8 mouse cellular contexts compared by ENCODE assay signal in the genomic region with DNA sequence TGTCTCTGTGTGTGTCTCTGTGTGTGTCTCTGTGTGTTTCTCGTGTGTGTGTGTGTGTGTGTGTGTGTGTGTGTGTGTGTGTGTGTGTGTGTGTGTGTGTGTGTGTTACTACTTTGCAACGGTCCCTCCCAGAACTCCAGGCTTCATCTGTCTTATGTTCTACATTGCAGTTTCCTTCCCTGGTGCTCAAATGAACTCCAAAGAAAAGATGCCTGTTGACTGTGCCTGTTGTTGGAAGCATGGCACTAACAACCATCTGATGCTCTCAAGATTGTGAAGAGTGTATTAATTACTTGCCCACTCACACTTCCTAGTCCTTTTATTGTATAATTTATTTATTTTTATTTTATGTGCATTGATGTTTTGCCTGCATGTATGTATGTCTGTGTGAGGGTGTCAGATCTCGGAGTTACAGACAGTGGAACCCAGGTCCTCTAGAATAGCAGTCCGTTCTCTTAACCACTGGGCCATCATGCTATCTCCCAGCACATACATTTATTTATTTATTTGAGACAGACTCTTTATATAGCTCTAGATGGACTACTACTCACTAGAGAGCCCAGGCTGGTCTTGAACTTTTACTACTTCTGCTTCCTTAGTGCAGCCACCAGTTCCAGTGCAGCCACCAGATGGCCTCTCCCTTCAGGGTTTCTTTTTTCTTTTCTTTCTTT. TPM values are rescaled to one million over a fixed set of nuclear protein-coding genes. Genes with fewer than 3 reads are reported as not detected.
DNase-seq lines count a peak whose midpoint lies in the region; ATAC-seq and TF ChIP-seq lines count a peak whose summit lies in the region.

No protein-coding gene starts in this region.

- intact Hi-C loops in heart, postnatal 10 days (cut with DNase I): no loop called here

- peaks cover 9% of the 10 kb centered on the region for H3K4me1 ChIP-seq in heart, postnatal 0 days (ENCODE audit: control insufficient read depth, insufficient read depth)
- H3K4me1 ChIP-seq in bone marrow macrophage, adult 2 months (ENCODE audit: control insufficient read depth, insufficient read depth, low read length): peaks cover 9% of the 10 kb centered on the region
- peaks cover 8% of the 10 kb centered on the region for H3K4me1 ChIP-seq in hindbrain, embryonic 15.5 days (replicated peaks)
- H3K4me1 ChIP-seq in midbrain, embryonic 14.5 days (ENCODE audit: control insufficient read depth, insufficient read depth, low read length): peaks cover 11% of the 10 kb centered on the region

- H3K9ac ChIP-seq in heart, postnatal 0 days (replicated peaks; ENCODE audit: low read depth, low read length): no peak overlapping the region
- peak overlapping the region; percentile 58; the same call in 1 of the 2 replicates for H3K9ac ChIP-seq in hindbrain, embryonic 15.5 days
- H3K9ac ChIP-seq in midbrain, embryonic 14.5 days (replicated peaks; ENCODE audit: low read length): peak overlapping the region; percentile 83; the same call in 1 of the 2 replicates

- H3K36me3 ChIP-seq in heart, postnatal 0 days (replicated peaks; ENCODE audit: control insufficient read depth, insufficient read depth, low read length): no peaks in the 10 kb centered on the region
- H3K36me3 ChIP-seq in hindbrain, embryonic 15.5 days: no peaks in the 10 kb centered on the region
- H3K36me3 ChIP-seq in midbrain, embryonic 14.5 days (ENCODE audit: control insufficient read depth, insufficient read depth, low read length): no peaks in the 10 kb centered on the region

- TF ChIP-seq POLR2A in bone marrow macrophage, adult 2 months (IDR thresholded peaks at IDR 0.05; ENCODE audit: borderline replicate concordance, low read depth, low read length): no peak

- H3K27me3 ChIP-seq in heart, postnatal 0 days (ENCODE audit: control insufficient read depth, insufficient read depth, low read length): no peaks in the 10 kb centered on the region
- no peaks in the 10 kb centered on the region for H3K27me3 ChIP-seq in hindbrain, embryonic 15.5 days
- H3K27me3 ChIP-seq in midbrain, embryonic 14.5 days (ENCODE audit: control insufficient read depth, insufficient read depth, low read length): no peaks in the 10 kb centered on the region

- H3K27ac ChIP-seq in heart, postnatal 0 days (ENCODE audit: low read depth): no peak overlapping the region; the same call in 1 of the 2 replicates
- no peak overlapping the region for H3K27ac ChIP-seq in bone marrow macrophage, adult 2 months (ENCODE audit: insufficient read depth, low read depth, low read length)
- no peak overlapping the region for H3K27ac ChIP-seq in hindbrain, embryonic 15.5 days (replicated peaks)
- no peak overlapping the region for H3K27ac ChIP-seq in midbrain, embryonic 14.5 days (replicated peaks; ENCODE audit: low read depth, low read length)

- 52% methylated on average over 4 of the region's 4 CpGs for WGBS in heart, postnatal 0 days
- WGBS in hindbrain, embryonic 15.5 days: 47% methylated on average over 4 of the region's 4 CpGs
- 56% methylated on average over 4 of the region's 4 CpGs for WGBS in midbrain, embryonic 14.5 days

- TF ChIP-seq EP300 in heart, postnatal 0 days (IDR thresholded peaks at IDR 0.05; ENCODE audit: low read depth): no peak

- peak overlapping the region; percentile 94; the same call in 1 of the 2 replicates for H3K4me3 ChIP-seq in heart, postnatal 0 days (ENCODE audit: low read depth, low read length)
- peak overlapping the region; percentile 93 for H3K4me3 ChIP-seq in bone marrow macrophage, adult 2 months (ENCODE audit: insufficient read depth, low read length)
- peak overlapping the region; percentile 58 for H3K4me3 ChIP-seq in hindbrain, embryonic 15.5 days
- H3K4me3 ChIP-seq in midbrain, embryonic 14.5 days (replicated peaks; ENCODE audit: low read depth, low read length): peak overlapping the region; percentile 80

- no peaks in the 10 kb centered on the region for H3K9me3 ChIP-seq in heart, postnatal 0 days (replicated peaks; ENCODE audit: control insufficient read depth, low read length)
- no peaks in the 10 kb centered on the region for H3K9me3 ChIP-seq in hindbrain, embryonic 15.5 days
- no peaks in the 10 kb centered on the region for H3K9me3 ChIP-seq in midbrain, embryonic 14.5 days (ENCODE audit: control insufficient read depth, low read length)

- TF ChIP-seq CTCF in heart, postnatal 0 days (IDR thresholded peaks at IDR 0.05; ENCODE audit: low read depth): no peak
- no peak for TF ChIP-seq CTCF in bone marrow macrophage, adult 2 months (IDR thresholded peaks at IDR 0.05; ENCODE audit: low read depth, low read length)

- DNase-seq in heart, postnatal 0 days (ENCODE audit: low spot score): no peak
- DNase-seq in heart, postnatal 10 days: no peak
- DNase-seq in midbrain, embryonic 14.5 days: no peak
- no peak for DNase-seq in adrenal gland, adult 8-10 months
- DNase-seq in embryo, embryonic 9.5 days (ENCODE audit: extremely low spot score): no peak

- peak; percentile 18; the same call in 1 of the 2 replicates for ATAC-seq in heart, postnatal 0 days (ENCODE audit: insufficient read depth, low read depth)
- peak; percentile 60; the same call in 1 of the 2 replicates for ATAC-seq in hindbrain, embryonic 15.5 days (ENCODE audit: low FRiP score, low read depth)
- ATAC-seq in midbrain, embryonic 14.5 days (ENCODE audit: low FRiP score, low TSS enrichment): peak; percentile 44; the same call in 1 of the 2 replicates
- no peak for ATAC-seq in monocyte, adult 5-6 weeks (replicated peaks; ENCODE audit: insufficient number of reproducible peaks, low FRiP score, low TSS enrichment, poor library complexity, severe bottlenecking)

- peak overlapping the region; percentile 96 for H3K4me2 ChIP-seq in heart, postnatal 0 days (ENCODE audit: low read depth, low read length)
- H3K4me2 ChIP-seq in hindbrain, embryonic 15.5 days: peak overlapping the region; percentile 63
- peak overlapping the region; percentile 62 for H3K4me2 ChIP-seq in midbrain, embryonic 14.5 days (ENCODE audit: low read length)

RNA-seq across cellular contexts. Expression of a gene that starts 0.5 kb away (rescaled TPM):
- 9.8 and 16.5 TPM in 2 replicates for total RNA-seq in heart, postnatal 0 days (2014; rRNA removed; ENCODE audit: low replicate concordance)
- polyA plus RNA-seq in heart, postnatal 0 days (2015; fragmentation: Nextera tagmentation; extraction: Ambion mirVana): 13.6 and 14.1 TPM in 2 replicates
- 10 to 100 TPM; 26.8 to 29.1 TPM for total RNA-seq in heart, postnatal 10 days (2021)
- polyA plus RNA-seq in bone marrow macrophage, adult 2 months (2012; ENCODE audit: insufficient read depth, insufficient read length, missing spikeins): 46.3 and 48.9 TPM in 2 replicates
- polyA plus RNA-seq in hindbrain, embryonic 15.5 days (2015; fragmentation: Nextera tagmentation; extraction: Ambion mirVana): 21.6 and 28.1 TPM in 2 replicates
- 25.8 and 36.3 TPM in 2 replicates for polyA plus RNA-seq in midbrain, embryonic 14.5 days (2014; fragmentation: Nextera tagmentation; extraction: Ambion mirVana)
- total RNA-seq in adrenal gland, adult 8-10 months (2022): 10 to 100 TPM; 23.3 to 47.4 (median 32.1) TPM
- total RNA-seq in monocyte, adult 5-6 weeks (2017): 76.1 to 132 TPM (median 86.2 TPM) in 3 replicates
